Comparison of ENCODE assay signal across 14 mouse cellular contexts in genomic region chr4:117240867-117241266, GRCm38 (mm10). TPM values are rescaled to one million over a fixed set of nuclear protein-coding genes. Genes with fewer than 3 reads are reported as not detected.
DNase-seq lines count a peak whose midpoint lies in the region; ATAC-seq lines count a peak whose summit lies in the region.
"Had no signal": no experiment of that assay in that cellular context is flagged by ENCODE, and none has a peak within 500 bp of the region (broad histone marks: within the 10 kb centered on the region; RNA-seq: fewer than 3 reads in every experiment).

No protein-coding gene starts in this region.

- H3K27ac ChIP-seq in kidney, embryonic 15.5 days, result no peak overlapping the region
- no peak overlapping the region for H3K27ac ChIP-seq in heart, embryonic 12.5 days (ENCODE audit: poor library complexity, severe bottlenecking)
- H3K27ac ChIP-seq: forebrain, embryonic 13.5 days; heart, embryonic 13.5 days; hindbrain, embryonic 10.5 days; liver, embryonic 13.5 days had no signal

- no peaks in the 10 kb centered on the region for H3K27me3 ChIP-seq in kidney, embryonic 15.5 days
- no peaks in the 10 kb centered on the region for H3K27me3 ChIP-seq in heart, embryonic 12.5 days (replicated peaks)
- H3K27me3 ChIP-seq: forebrain, embryonic 13.5 days; heart, embryonic 13.5 days; liver, embryonic 13.5 days had no signal

- H3K4me1 ChIP-seq in kidney, embryonic 15.5 days, result peaks cover 8% of the 10 kb centered on the region; the same call in 1 of the 2 replicates
- 0 out of 2 replicates have a peak, but pooled peaks cover 8% of the 10 kb centered on the region for H3K4me1 ChIP-seq in heart, embryonic 12.5 days (replicated peaks)
- H3K4me1 ChIP-seq: heart, embryonic 13.5 days had no signal

- H3K9ac ChIP-seq in kidney, embryonic 15.5 days, result no peak overlapping the region
- no peak overlapping the region for H3K9ac ChIP-seq in heart, embryonic 12.5 days
- H3K9ac ChIP-seq: forebrain, embryonic 13.5 days; heart, embryonic 13.5 days; liver, embryonic 13.5 days had no signal

- no peaks in the 10 kb centered on the region for H3K36me3 ChIP-seq in kidney, embryonic 15.5 days
- H3K36me3 ChIP-seq in heart, embryonic 12.5 days, result no peaks in the 10 kb centered on the region
- H3K36me3 ChIP-seq: heart, embryonic 13.5 days; hindbrain, embryonic 10.5 days; liver, embryonic 13.5 days had no signal

- no peak overlapping the region for H3K4me2 ChIP-seq in kidney, embryonic 15.5 days
- no peak overlapping the region for H3K4me2 ChIP-seq in heart, embryonic 12.5 days
- H3K4me2 ChIP-seq: forebrain, embryonic 13.5 days; heart, embryonic 13.5 days; liver, embryonic 13.5 days had no signal

- H3K4me3 ChIP-seq in kidney, embryonic 15.5 days (replicated peaks), result no peak overlapping the region
- no peak overlapping the region for H3K4me3 ChIP-seq in heart, embryonic 12.5 days
- H3K4me3 ChIP-seq: forebrain, embryonic 13.5 days; heart, embryonic 13.5 days; hindbrain, embryonic 10.5 days; liver, embryonic 13.5 days had no signal

- DNase-seq in cerebellum, postnatal 25 days, result peak; percentile 57 to 74
- no peak for DNase-seq in cerebellum, adult 8-10 months
- DNase-seq in kidney, adult 8-10 months, result peak; percentile 50 to 55
- DNase-seq in ovary, postnatal 36 days (ENCODE audit: low spot score), result peak; percentile 28
- DNase-seq in ovary, postnatal 10 days (ENCODE audit: low spot score), result no peak
- peak; percentile 64 for DNase-seq in testis, postnatal 10 days (ENCODE audit: low spot score)
- DNase-seq: gastrocnemius, postnatal 25 days; liver, embryonic 13.5 days; thymus, postnatal 4 days had no signal

- ATAC-seq in kidney, embryonic 15.5 days (replicated peaks; ENCODE audit: low FRiP score), result no peak
- ATAC-seq in heart, embryonic 12.5 days (ENCODE audit: insufficient number of reproducible peaks, low FRiP score), result no peak
- ATAC-seq: forebrain, embryonic 13.5 days had no signal

- no peaks in the 10 kb centered on the region for H3K9me3 ChIP-seq in kidney, embryonic 15.5 days (replicated peaks)
- H3K9me3 ChIP-seq in heart, embryonic 12.5 days (replicated peaks), result 0 out of 2 replicates have a peak, but pooled peaks cover 9% of the 10 kb centered on the region
- H3K9me3 ChIP-seq: forebrain, embryonic 13.5 days; heart, embryonic 13.5 days; hindbrain, embryonic 10.5 days; liver, embryonic 13.5 days had no signal

- WGBS in kidney, embryonic 15.5 days, result 84% methylated on average over 6 of the region's 6 CpGs
- WGBS in heart, embryonic 12.5 days, result 81% methylated on average over 6 of the region's 6 CpGs

RNA-seq across cellular contexts. Expression of gene Tmem53, which starts 10.9 kb away (rescaled TPM):
- polyA plus RNA-seq in kidney, embryonic 15.5 days (2015; fragmentation: Nextera tagmentation; extraction: Ambion mirVana), result 14.9 and 16.5 TPM in 2 replicates
- 18.2 and 19.6 TPM in 2 replicates for polyA plus RNA-seq in heart, embryonic 12.5 days (2016; fragmentation: Nextera tagmentation; extraction: Ambion mirVana)

RNA-seq across cellular contexts. Expression of gene Armh1, which starts 11.1 kb away (rescaled TPM):
- 0.12 and 0.38 TPM in 2 replicates for polyA plus RNA-seq in kidney, embryonic 15.5 days (2015; fragmentation: Nextera tagmentation; extraction: Ambion mirVana)
- polyA plus RNA-seq in heart, embryonic 12.5 days (2016; fragmentation: Nextera tagmentation; extraction: Ambion mirVana), result 0.37 and 0.70 TPM in 2 replicates
- polyA plus RNA-seq: liver, embryonic 13.5 days had no signal

RNA-seq across cellular contexts. Expression of gene Kif2c, which starts 58.4 kb away (rescaled TPM):
- polyA plus RNA-seq in kidney, embryonic 15.5 days (2015; fragmentation: Nextera tagmentation; extraction: Ambion mirVana), result 75.6 and 76.0 TPM in 2 replicates
- polyA plus RNA-seq in heart, embryonic 12.5 days (2016; fragmentation: Nextera tagmentation; extraction: Ambion mirVana), result 51.8 and 53.4 TPM in 2 replicates

Comparison
In these comparisons a context has a peak if more than half of its experiments do, and no peak if none do; other contexts are left out.
1. DNase-seq: peak in cerebellum, postnatal 25 days (2 of 2), kidney, adult 8-10 months (2 of 2), ovary, postnatal 36 days (single experiment) and testis, postnatal 10 days (single experiment); none in cerebellum, adult 8-10 months (single experiment) and ovary, postnatal 10 days (single experiment).